Mouse (Mus musculus) monocyte, adult 5-6 weeks (primary cell): ENCODE results near the gene Plekhh2. TPM values are rescaled to one million over a fixed set of nuclear protein-coding genes. Genes with fewer than 3 reads are reported as not detected.

Source experiments
- ATAC-seq: fragments of 153-309, 156-312 bp; replicated peaks from 2 replicates; pipeline ENCODE4 v1.8.0; 2017; ENCODE audit warnings: mild to moderate bottlenecking; ENCODE audit not compliant: low TSS enrichment, insufficient number of reproducible peaks, severe bottlenecking, poor library complexity, low FRiP score
- total RNA-seq: library from RNA; stranded (forward); fragments of 200-1000, 200-491, 200-594 nt; gene quantifications from 3 replicates; pipeline ENCODE4 v1.2.3, GENCODE M21; 2017

The Plekhh2 gene
- total RNA-seq, 1 experiment from 2014 or later, result not detected

DNA sequence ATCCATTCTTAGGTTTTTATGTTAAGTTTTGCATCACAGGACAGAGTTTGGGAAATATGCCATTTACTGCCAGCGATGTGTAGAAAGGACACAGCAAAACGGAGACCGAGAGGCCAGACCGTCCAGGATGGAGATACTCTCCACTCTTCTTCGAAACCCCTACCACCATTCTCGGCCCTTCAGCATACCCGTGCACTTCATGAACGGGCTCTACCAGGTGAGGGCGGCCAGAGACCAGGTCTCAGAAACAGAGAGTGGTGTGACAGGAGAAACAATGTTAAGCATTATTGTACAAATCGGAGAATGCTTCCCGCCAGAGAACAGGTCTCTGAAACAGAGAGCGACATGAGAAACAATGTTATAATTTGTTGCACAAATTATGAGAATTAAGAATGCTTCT lies 86.2 kb downstream of the Plekhh2 start:
- no peak for ATAC-seq

DNA sequence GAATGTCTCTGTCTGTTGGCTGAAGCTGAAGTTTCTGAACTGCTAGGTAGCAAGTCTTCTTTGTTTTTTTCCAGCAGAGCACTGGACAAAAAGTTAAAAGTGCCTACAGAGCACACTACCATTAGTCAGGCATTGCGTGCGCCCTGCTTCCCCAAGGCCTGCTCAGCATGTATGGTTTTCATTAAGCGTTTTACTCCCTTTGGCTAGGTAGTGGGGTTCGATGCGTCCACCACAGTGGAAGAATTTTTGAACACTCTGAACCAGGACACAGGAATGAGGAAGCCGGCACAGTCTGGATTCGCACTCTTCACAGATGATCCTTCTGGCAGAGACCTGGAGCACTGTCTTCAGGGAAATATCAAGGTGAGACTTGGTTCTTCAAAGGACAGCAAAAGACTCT lies 87.2 kb downstream of the Plekhh2 start:
- ATAC-seq, result no peak

DNA sequence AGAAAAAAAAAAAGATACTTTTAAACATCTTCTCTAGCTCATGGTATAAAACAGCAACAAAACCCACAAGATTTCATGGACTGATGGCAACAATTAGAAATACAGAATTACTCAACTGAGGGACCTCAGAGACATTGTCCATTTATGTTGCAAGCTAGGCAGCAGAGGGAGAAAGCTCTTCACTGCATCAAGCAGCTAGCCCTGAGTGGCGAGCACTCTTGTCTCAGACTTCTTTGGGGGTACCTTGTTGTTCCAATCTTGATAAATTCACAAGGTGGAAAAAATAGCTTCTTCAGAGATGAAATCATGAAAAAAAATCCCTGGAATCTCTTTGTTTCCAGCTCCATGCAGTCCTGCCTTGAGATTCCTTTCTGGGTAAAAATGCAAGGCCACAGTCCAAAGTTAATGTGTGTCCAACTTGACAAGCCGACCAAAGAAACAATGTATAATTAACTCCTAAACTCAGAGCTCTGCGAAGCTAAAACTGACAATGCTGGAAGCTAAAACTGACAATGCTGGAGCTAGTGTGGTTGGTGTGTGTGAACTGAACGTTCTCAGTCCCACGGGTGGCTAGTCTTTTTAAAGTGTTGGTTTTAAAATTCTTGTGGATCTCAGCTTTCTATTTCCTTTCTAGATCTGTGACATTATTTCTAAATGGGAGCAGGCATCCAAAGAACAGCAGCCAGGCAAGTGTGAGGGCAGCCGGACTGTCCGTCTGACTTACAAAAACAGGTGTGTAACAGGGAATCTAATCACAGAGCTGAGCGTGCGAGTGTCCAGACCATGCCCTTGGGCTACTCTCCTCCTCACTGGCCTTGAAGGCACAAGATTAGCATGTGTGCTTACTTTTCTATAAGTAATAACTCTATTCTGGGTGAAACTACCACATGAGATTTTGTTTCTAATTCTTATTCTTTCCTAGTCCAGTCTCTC lies 88.6 kb downstream of the Plekhh2 start:
- ATAC-seq, result no peak

- no peak for ATAC-seq
These were observed 90.1 kb downstream of the Plekhh2 start for GRCm38 (mm10) chr17:84601805-84602204.

DNA sequence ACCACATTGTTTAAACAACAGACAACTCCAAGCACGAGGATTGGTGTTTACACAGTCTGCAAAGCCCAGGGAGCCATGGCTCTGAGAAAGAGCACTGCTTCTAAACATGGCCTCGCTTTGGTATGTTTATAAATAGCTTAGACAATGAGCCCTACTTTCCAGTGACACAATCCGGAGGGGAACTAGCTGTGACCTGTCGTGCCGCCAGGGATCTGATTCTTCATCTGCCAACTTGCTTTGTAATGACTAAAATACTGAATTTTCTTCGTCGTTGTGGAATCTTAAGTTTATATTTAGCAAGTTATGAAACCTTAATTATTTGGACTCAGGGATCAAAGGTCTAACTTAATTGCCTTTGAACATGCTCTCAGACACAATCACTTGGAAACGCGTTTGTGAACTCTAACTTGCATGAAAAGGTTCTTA lies 91.5 kb downstream of the Plekhh2 start:
- no peak for ATAC-seq

- ATAC-seq, result no peak
These were observed 92.2 kb downstream of the Plekhh2 start for GRCm38 (mm10) chr17:84603709-84604420.

DNA sequence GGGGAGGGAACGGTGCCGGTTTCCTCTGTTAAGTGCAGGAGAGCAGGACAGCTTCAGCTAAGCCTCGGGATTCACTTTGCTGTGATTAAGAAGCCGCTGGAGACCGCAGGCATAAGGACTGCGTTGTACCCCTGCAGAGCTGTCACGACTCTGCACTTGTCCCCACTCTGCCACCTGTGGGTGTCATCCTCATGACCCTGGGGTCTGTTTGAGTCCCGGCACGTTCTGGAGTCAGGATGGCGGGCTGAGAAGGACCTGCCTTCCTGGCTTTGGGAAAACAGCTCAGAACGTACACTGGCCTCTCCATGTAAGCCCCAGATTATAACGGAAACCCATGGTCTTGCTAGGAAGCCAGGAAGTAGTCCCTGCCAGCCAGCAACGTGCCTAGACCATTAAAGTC lies 95.3 kb downstream of the Plekhh2 start:
- ATAC-seq, result no peak

GRCm38 (mm10) chr17:84607617-84608016 lies 95.9 kb downstream of the Plekhh2 start:
- ATAC-seq, result 0 out of 2 replicates have a peak, but pooled peaks have one; percentile 31

GRCm38 (mm10) chr17:84608606-84609005 lies 96.9 kb downstream of the Plekhh2 start:
- no peak for ATAC-seq

GRCm38 (mm10) chr17:84611500-84611899 lies 99.8 kb downstream of the Plekhh2 start:
- ATAC-seq, result no peak

DNA sequence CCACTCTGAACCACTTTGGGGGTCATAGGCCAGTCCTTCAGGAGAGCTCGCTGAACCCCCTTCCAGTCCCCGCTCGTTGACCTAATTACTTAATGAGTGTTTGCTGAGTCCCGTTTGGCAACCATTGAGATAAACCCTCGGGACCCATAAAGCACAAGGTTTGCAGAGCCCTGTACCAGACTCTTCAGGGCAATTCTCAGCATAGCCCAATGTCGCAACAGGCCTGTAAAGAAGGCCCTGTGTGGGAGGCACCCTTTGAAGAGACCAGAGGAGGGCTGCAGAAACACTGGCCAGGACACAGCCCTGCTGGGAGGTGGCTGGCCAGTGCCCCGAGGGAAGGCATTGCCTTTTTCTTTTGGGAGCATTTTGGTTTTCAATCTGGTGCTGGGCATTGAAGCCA lies 100.3 kb downstream of the Plekhh2 start:
- no peak for ATAC-seq

DNA sequence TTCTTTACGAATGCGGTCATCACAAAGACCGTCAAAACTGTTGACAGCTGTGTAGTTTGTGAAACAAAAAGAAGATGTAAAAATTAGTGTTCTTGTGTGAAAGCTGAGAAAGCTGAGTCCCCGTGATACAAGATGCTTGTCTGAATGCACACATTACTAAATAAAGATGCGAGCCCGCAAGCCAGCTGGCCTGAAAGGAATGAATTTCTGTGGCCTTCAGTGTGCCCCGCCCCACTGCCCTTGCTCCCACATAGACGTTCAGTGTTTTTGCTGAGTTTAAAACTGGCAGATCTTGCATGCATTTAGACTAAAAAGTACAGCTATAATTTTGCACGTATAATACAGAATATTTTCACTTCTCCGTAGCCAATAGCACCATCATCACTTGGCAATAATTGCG lies 104.1 kb downstream of the Plekhh2 start:
- ATAC-seq, result no peak

DNA sequence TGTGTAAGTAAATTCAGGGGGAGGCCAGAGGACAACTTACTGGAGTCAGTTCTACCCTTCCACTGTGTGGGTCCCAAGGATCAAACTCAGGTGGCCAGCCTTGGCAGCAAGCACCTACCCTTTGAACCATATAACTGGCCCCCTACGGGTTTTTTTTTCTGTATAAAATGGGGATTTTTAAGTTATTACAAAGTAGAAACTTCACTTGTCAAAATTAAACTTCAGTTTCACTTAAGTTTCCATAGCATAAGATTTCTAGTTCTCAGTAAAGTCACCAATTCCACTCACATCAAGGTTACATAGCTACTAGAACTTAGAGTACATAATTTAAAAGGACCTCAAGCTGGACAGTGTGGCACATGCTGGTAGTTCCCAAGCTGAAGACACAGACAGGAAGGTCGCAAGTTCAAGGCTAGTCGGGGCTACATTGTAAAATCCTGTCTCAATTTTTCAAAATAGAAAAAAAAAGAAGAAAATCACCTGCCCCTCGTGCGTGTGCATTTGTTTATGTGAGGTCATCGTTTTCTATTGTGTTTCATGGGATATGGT lies 104.9 kb downstream of the Plekhh2 start:
- no peak for ATAC-seq

DNA sequence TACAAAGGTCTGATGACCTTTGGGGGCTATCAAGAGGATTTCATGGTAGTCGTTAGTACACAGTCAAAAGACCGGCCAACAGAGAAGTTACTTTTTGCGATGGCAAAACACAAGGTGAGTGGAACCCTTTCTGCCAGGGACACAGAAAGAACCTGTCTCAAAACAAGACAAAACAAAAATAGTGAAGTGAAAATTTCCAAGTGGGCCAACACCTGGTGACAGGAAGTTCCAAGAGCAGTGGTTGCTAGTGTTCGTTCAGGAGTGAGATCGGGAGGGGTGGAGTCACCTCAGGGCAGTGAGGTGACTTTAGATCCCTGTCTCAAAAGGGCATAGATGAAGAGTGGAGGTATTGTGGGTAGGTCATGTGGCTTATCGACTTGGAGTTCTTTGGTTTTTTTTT lies 106.3 kb downstream of the Plekhh2 start:
- no peak for ATAC-seq

- ATAC-seq, result peak; percentile 46; the same call in 1 of the 2 replicates
These were observed 107.4 kb downstream of the Plekhh2 start for GRCm38 (mm10) chr17:84619112-84619511.

DNA sequence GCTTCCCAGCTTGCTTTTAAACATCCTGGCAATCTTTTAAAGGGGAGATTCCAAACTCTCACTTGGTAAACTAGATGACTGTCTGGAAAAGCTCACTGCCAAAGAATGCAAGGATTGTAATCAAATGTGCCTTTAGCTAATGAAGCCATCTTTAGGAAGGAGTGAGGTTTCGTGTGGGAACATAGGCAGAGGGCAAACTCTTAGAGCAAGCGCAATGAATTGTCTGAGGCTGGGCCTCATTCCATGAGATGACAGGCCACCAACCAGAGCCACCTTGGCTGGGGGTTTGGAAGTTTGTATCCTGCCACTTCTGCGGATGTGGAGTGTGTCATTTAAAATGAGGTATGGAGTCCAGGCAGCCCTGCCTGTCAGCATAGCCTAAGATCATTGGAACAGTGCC lies 108.4 kb downstream of the Plekhh2 start:
- ATAC-seq, result no peak

GRCm38 (mm10) chr17:84620610-84621009 lies 108.9 kb downstream of the Plekhh2 start:
- ATAC-seq, result no peak

DNA sequence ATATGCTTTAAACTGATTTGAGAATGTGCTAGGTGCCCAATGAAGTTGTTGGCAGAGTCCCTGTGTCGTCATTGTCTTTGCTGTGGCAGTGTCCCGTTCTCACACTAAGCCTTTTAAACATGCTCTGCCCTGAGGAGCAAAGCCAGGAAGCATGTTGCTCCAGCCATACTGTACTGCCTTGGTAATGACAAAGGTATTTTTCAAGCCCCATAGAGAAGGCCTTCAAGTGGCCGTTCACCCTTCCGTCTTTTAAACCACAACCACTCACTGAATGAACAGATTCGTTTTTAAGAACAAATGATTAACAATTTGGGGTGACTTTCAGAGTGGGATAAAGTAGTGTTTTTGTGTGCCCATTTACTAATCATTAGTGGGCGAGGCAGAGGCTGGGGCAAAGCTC lies 109.5 kb downstream of the Plekhh2 start:
- ATAC-seq, result no peak

GRCm38 (mm10) chr17:84622028-84622427 lies 110.3 kb downstream of the Plekhh2 start:
- ATAC-seq, result no peak

DNA sequence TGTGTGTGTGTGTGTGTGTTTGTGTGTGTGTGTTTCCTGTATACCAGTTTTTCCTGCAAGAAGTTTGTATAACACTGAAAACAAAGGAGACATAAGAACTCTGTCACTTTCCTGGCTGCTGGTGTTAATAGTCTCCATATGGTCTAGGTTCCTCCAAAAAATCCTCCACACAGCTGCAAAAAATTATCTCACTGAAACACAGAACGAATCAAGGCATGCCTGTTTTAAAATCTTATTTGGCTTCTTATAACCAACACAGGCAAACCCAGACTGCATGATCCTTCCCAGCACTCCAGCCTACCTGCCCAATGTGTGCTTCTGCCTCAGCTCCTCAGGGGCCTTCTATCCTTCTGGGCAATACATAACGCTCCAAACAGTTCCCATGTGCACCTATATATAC lies 111.2 kb downstream of the Plekhh2 start:
- no peak for ATAC-seq
